Mouse (Mus musculus): ENCODE measurements around the gene Krt80.
A peak's percentile ranks its signal among the peaks of the same experiment; 100 is the strongest.

The Krt80 gene

GRCm38 (mm10) chr15:101318889-101319765, 50.8 kb downstream of the Krt80 start:
- DNase-seq (ENCODE audit: low read depth in 1 of 2, low spot score in 2 of 2) = no peak

DNA sequence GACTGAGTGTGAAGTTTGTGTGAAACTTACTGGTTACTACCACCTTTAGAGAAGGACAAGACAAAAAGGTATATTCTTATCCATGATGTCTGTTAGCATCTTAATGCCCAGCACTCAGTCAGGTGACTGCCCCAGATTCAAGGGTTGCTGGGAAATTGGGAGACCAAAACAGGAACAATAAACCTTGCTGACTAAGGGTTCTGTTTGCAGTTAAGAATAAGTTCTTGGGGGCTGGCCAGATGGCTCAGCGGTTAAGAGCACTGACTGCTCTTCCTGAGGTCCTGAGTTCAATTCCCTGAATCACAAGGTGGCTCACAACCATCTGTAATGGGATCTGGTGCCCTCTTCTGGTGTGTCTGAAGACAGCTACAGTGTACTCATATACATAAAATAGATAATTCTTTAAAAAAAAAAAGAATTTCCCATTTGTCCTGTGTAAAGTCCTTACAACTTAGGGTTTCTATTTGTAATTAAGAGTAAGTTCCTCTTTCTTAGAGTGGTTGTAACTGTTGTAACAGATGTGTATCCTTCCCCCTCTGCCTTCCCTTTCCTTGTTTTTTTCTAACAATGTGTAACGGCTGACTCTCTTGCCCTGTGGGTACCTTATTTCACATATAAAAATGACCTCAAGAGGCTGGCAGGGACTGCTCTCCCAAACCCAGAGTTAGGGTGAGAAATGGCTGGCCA, 52.0 kb downstream of the Krt80 start:
- peak in 1 of 2 experiments; percentile 45 for DNase-seq (ENCODE audit: low read depth in 1 of 2, low spot score in 2 of 2)

DNA sequence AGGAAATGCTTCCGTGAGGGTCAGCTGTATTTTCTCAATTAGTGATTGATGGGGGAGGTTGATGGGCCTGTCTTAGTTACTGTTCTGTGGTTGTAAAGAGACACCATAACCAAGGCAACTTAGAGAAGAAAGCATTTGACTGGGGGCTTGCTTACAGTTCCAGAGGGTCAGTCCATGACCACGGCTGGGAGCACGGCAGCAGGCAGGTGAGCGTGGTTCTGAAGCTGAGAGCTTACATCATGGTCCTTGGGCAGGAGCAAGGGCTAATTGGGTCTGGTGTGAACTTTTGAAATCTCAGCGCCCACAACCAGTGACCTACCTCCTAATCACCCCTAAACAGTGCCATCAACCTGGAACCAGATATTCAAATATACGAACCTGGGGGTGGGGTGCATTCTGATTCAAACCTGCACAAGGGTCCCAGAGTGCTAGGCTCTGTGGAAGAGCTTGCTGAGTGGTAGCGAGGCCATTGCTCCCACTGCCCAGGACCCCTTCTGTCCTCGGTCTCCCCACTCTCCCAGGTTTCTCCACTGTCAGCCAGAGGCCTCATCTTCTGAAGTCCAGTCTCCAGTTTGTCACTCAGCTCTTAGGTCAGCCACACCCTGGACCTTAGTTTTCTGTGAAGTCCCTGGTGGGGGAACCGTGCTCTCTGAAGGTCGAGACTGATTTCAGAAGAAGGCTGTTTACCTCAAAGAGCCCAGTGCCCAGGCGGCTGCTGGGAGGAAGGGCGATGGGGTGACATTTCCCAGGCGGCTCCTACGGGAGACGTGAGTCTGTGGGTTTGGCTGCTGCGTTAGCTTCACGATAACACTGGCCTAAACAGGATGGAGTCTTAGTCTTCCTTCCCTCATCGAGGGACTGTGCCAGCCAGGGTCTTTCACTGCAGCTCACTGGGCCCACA, 52.8 kb downstream of the Krt80 start:
- DNase-seq (ENCODE audit: low read depth in 1 of 2, low spot score in 2 of 2) = no peak

- DNase-seq (ENCODE audit: low read depth in 1 of 2, low spot score in 2 of 2) = no peak
Measured at GRCm38 (mm10) chr15:101316279-101316912, 53.6 kb downstream of the Krt80 start.

- peak; percentile 81 to 84 for DNase-seq (ENCODE audit: low read depth in 1 of 2, low spot score in 2 of 2)
Measured at GRCm38 (mm10) chr15:101315832-101316231, 54.1 kb downstream of the Krt80 start.

- no peak for DNase-seq (ENCODE audit: low read depth in 1 of 2, low spot score in 2 of 2)
Measured at GRCm38 (mm10) chr15:101315378-101315777, 54.6 kb downstream of the Krt80 start.

GRCm38 (mm10) chr15:101312006-101312405, 58.0 kb downstream of the Krt80 start:
- DNase-seq (ENCODE audit: low read depth in 1 of 2, low spot score in 2 of 2) = no peak

DNA sequence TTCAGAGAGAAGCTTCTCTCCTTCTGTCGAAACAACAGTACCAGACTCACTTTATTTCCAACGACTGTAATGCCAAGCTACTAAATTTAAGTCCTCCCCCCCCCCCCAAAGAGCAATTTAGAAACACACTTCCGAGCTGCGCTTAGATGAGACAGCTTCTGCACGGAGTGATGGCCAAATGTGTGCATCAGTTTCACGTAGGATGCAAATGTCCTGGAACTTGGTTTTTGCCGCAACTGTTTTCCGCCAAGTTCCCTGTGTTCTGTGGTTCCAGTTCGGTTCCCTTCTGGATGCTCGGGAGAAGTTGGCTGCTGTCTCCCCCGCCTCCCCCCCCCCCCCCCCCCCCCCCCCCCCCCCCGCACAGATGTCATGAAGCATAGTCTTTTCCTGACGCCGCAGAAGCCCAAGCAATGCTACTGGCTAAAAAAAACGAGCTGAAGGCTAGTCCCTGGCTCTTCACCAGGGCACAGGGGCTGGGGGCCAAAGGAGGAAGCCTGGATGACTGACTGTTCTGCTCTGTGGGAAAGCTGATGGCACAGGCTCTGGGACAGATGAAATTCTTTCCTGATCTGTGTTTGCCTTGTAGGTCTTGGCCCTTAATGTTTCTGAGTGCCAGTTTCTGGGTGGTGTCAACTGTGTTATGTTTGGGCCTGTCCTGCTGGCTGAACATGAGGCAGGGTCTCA, 58.7 kb downstream of the Krt80 start:
- DNase-seq (ENCODE audit: low read depth in 1 of 2, low spot score in 2 of 2) = no peak

GRCm38 (mm10) chr15:101309493-101309892, 60.5 kb downstream of the Krt80 start:
- no peak for DNase-seq (ENCODE audit: low read depth in 1 of 2, low spot score in 2 of 2)

DNA sequence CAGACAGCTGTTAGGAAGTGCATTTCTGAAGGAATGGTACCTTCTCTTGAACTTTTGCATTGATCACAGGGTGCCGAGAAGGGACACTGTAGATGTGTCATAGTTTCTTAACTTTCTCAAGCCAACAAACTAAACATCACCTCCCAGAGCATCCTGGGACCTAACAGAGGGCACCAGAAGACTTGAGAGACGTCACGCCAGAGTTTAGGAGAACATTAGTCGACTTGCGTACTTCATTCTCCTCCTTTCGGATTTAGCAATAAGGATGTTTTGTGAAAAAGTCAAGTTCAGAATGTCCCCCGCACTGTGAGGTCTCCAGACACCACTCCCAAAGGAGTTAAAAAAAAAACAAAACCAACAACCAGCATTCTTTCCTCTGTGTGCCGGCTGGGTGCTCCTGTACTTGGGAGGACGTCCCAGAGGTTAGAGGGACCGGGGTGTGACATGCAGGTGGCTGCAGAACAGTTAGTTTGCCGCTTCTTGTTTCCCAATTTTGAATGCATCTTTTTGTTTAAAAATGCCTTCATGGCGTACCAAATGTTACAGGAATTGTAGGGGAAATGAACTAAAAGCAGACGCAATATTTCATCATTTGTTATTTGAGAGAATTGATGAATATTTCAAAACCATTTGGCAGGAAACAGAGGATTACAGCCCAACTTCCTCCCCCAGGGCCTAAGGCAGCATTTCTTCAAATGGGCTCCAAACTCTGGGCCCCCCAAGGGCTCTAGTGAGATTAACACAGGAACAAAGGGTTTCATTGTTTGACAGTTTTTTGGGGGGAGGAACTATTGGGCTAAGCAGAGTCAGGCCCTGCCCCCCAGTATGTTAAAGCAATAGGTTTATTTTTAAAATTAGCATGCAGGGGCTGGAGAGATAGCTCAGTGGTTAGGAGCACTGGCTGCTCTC, 61.3 kb downstream of the Krt80 start:
- DNase-seq (ENCODE audit: low read depth in 1 of 2, low spot score in 2 of 2) = no peak

GRCm38 (mm10) chr15:101306459-101306858, 63.5 kb downstream of the Krt80 start:
- no peak for DNase-seq (ENCODE audit: low read depth in 1 of 2, low spot score in 2 of 2)

DNA sequence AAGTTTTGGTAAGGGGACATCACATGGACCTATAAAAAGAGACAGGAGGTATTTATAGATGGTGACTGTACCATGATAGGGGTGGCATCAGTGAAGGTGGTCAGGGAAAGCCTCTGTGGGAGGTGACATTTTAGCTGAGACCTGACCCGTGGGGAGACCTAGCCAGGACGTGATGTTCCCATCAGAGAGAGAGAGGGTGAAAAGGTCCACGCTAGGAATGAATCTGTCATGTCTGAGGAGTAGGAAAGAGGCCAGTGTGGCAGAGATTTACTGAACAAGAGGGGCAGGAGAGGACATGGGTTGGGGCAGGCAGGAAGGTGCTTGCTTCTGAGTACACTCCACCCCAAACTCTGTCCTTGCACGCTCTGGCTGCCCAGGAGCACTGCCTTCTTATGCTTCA, 66.1 kb downstream of the Krt80 start:
- DNase-seq (ENCODE audit: low read depth in 1 of 2, low spot score in 2 of 2) = no peak

GRCm38 (mm10) chr15:101302201-101302600, 67.8 kb downstream of the Krt80 start:
- DNase-seq (ENCODE audit: low read depth in 1 of 2, low spot score in 2 of 2) = no peak

- no peak for DNase-seq (ENCODE audit: low read depth in 1 of 2, low spot score in 2 of 2)
Measured at GRCm38 (mm10) chr15:101300128-101300527, 69.8 kb downstream of the Krt80 start.

DNA sequence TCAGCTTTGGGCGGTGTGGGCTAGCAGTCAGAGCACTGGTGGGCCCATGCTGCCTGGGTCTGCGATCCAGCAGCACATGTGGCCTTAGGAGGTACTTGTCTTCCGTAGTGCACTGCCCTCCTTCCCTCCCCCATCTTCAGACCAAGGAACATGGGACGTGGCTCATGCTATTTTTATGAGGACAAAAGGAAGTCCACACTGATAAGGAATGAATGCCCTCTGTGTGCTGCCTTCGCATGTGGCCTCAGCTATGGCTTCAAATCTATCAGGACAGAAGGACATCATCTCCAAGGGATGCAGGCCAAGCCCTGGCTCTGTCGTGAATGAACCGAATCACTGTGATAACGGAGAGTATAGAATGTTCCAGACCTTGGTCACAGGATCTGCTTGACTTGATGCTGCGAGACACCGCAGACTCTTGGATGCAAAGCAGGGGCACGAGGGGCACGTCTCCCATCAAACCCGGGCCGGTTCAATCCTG, 70.4 kb downstream of the Krt80 start:
- no peak for DNase-seq (ENCODE audit: low read depth in 1 of 2, low spot score in 2 of 2)

GRCm38 (mm10) chr15:101298550-101298949, 71.4 kb downstream of the Krt80 start:
- no peak for DNase-seq (ENCODE audit: low read depth in 1 of 2, low spot score in 2 of 2)

GRCm38 (mm10) chr15:101297988-101298387, 72.0 kb downstream of the Krt80 start:
- DNase-seq (ENCODE audit: low read depth in 1 of 2, low spot score in 2 of 2) = no peak
